Mouse (Mus musculus) monocyte, adult 2 months (primary cell): ENCODE results near the gene Bcl2a1b.
"Not testable (repeated sequence)": the region's sequence is repeated elsewhere in the genome, so short reads cannot be mapped to it uniquely, and the experiment has no call there.

Source experiments
- DNase-seq, 2 experiments: peaks; one replicate each; pipeline ENCODE4 v3.0.0; 2022; ENCODE audit warnings: low spot score in 2 of 2, low read depth in 1 of 2

Gene Bcl2a1b

GRCm38 (mm10) chr9:89198969-89199416 is at the start of gene Bcl2a1b, which contains the start of gene Gm29094:
Bcl2a1b (plus strand) TSS chr9:89199209.
Gm29094 (plus strand) TSS chr9:89199379.
- DNase-seq, result peak; percentile 35 to 73

- not testable (repeated sequence) for DNase-seq
Measured at GRCm38 (mm10) chr9:89172539-89172938, 26.5 kb upstream of the Bcl2a1b start.

- peak; percentile 8 to 75 for DNase-seq
Measured at GRCm38 (mm10) chr9:89178833-89179232, 20.2 kb upstream of the Bcl2a1b start.

GRCm38 (mm10) chr9:89179469-89179868 is 19.5 kb upstream of the Bcl2a1b start:
- DNase-seq, result not testable (repeated sequence)

GRCm38 (mm10) chr9:89187006-89187405 is 12.0 kb upstream of the Bcl2a1b start:
- DNase-seq, result not testable (repeated sequence)

- not testable (repeated sequence) for DNase-seq
Measured at GRCm38 (mm10) chr9:89195483-89195882, 3.5 kb upstream of the Bcl2a1b start.

GRCm38 (mm10) chr9:89197509-89197908 is 1.5 kb upstream of the Bcl2a1b start:
- not testable (repeated sequence) for DNase-seq

- DNase-seq, result not testable (repeated sequence)
Measured at GRCm38 (mm10) chr9:89198349-89198748, 660 bp upstream of the Bcl2a1b start.

- not testable (repeated sequence) for DNase-seq
Measured at GRCm38 (mm10) chr9:89202256-89202655, 3.2 kb downstream of the Bcl2a1b start.

- not testable (repeated sequence) for DNase-seq
Measured at GRCm38 (mm10) chr9:89208939-89209338, 9.9 kb downstream of the Bcl2a1b start.

- not testable (repeated sequence) for DNase-seq
Measured at GRCm38 (mm10) chr9:89210353-89211064, 11.5 kb downstream of the Bcl2a1b start, which contains the start of gene Mthfs. Mthfs (plus strand) TSS chr9:89210676.

- DNase-seq, result peak; percentile 54 to 84
Measured at GRCm38 (mm10) chr9:89211065-89211858, 12.3 kb downstream of the Bcl2a1b start.

GRCm38 (mm10) chr9:89212428-89212827 is 13.4 kb downstream of the Bcl2a1b start:
- not testable (repeated sequence) for DNase-seq

- DNase-seq, result not testable (repeated sequence)
Measured at GRCm38 (mm10) chr9:89218174-89218573, 19.2 kb downstream of the Bcl2a1b start.

- not testable (repeated sequence) for DNase-seq
Measured at GRCm38 (mm10) chr9:89219668-89220067, 20.7 kb downstream of the Bcl2a1b start.

GRCm38 (mm10) chr9:89220704-89221287 is 21.8 kb downstream of the Bcl2a1b start:
- not testable (repeated sequence) for DNase-seq

- no peak for DNase-seq
Measured at GRCm38 (mm10) chr9:89226071-89226470, 27.1 kb downstream of the Bcl2a1b start.

GRCm38 (mm10) chr9:89228122-89228521 is 29.1 kb downstream of the Bcl2a1b start:
- no peak for DNase-seq

GRCm38 (mm10) chr9:89230897-89231497 is 32.0 kb downstream of the Bcl2a1b start:
- DNase-seq, result not testable (repeated sequence)

- DNase-seq, result not testable (repeated sequence)
Measured at GRCm38 (mm10) chr9:89237131-89237530, 38.1 kb downstream of the Bcl2a1b start.

- not testable (repeated sequence) for DNase-seq
Measured at GRCm38 (mm10) chr9:89238976-89239505, 40.0 kb downstream of the Bcl2a1b start.
